Mouse (Mus musculus) bone marrow macrophage, adult 2 months (primary cell): ENCODE measurements around the gene Usp38.

ENCODE experiments used
- CTCF ChIP-seq: IDR thresholded peaks from 2 replicates; pipeline ENCODE4 v1.5.1; 2012; ENCODE audit warnings: low read depth, mild to moderate bottlenecking, low read length, moderate library complexity
- POLR2A ChIP-seq: IDR thresholded peaks from 2 replicates; pipeline ENCODE4 v1.6.1; 2012; ENCODE audit warnings: mild to moderate bottlenecking, low read depth, low read length, borderline replicate concordance

DNA sequence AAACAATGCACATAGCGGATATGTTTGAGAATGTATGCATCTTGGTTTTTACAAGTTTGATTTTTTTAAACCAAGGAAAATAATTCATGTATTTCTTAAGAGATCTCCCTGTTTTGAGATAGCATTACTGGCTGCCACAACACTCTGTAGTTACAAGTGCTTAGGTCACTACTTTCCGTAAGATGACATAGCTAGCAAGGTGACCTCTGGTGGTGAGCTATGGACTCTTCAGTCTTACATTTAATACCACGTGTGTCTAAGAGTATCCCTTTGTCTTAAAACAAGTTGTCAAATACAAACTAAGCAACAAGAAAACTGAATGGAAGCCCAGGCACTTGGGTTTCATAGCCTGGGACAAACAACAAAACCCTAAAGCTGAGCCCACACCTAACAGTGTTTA lies 22.8 kb downstream of the Usp38 start:
- TF ChIP-seq POLR2A (no peak), CTCF (no peak)
